Mouse (Mus musculus) liver, adult 2 months (tissue): ENCODE data around the gene Cdh4.

Experiments
- CTCF ChIP-seq: fragments of 200-500 bp; IDR thresholded peaks from 2 replicates; pipeline ENCODE4 v1.5.1; 2011; ENCODE audit warnings: low read depth, low read length, control low read depth
- POLR2A ChIP-seq: fragments of 200-500 bp; IDR thresholded peaks from 2 replicates; pipeline ENCODE4 v1.6.1; 2011; ENCODE audit warnings: low read length, control low read depth; ENCODE audit not compliant: insufficient read depth; ENCODE audit errors: extremely low read depth

DNA sequence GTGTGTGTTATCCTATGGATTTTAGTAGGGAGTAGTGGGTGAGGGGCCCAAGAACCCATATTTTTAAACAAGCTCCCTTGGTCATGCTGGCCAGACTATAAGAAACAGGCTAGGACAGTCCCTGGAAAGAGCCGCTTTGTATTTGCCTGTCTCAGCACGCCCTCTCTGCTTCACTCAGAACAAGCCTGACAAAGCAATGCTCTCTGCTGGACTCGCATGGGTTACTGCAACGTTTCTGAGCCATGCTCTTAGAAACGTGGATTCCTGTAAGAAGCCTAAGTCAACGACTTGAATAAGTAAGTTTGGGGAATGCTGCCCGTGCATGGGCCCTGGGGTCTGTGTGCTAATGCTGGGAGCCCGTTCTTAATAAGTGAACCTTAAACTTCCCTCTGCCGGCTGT, 2.1 kb upstream of the Cdh4 start:
- no peak for TF ChIP-seq POLR2A
- TF ChIP-seq CTCF = no peak
